Mouse (Mus musculus) neural tube, embryonic 13.5 days (tissue): ENCODE data around the gene Erv3. TPM values are rescaled to one million over a fixed set of nuclear protein-coding genes. Genes with fewer than 3 reads are reported as not detected.

Source experiments
- ATAC-seq: fragments of 200-750 bp; cut with Nextera tagmentation; 2 replicates; pipeline ENCODE4 v1.8.0; 2017; ENCODE audit warnings: low read depth, mild to moderate bottlenecking, moderate TSS enrichment, moderate library complexity
- H3K27ac ChIP-seq: fragments of 300-500 bp; sonication (generic); replicated peaks from 2 replicates; pipeline ENCODE4 v1.5.1; 2015; ENCODE audit warnings: moderate library complexity, mild to moderate bottlenecking, inconsistent platforms
- H3K27me3 ChIP-seq: fragments of 300-500 bp; sonication (generic); 2 replicates; pipeline ENCODE4 v1.6.1; 2015; ENCODE audit warnings: mild to moderate bottlenecking, inconsistent platforms
- H3K36me3 ChIP-seq: fragments of 300-500 bp; sonication (generic); 2 replicates; pipeline ENCODE4 v1.6.1; 2015; ENCODE audit warnings: mild to moderate bottlenecking, inconsistent platforms
- H3K4me1 ChIP-seq: fragments of 300-500 bp; sonication (generic); replicated peaks from 2 replicates; pipeline ENCODE4 v1.6.1; 2015; ENCODE audit warnings: inconsistent platforms
- H3K4me2 ChIP-seq: fragments of 300-500 bp; sonication (generic); 2 replicates; pipeline ENCODE4 v1.6.1; 2015; ENCODE audit warnings: inconsistent platforms, mild to moderate bottlenecking, moderate library complexity
- H3K4me3 ChIP-seq: fragments of 300-500 bp; sonication (generic); 2 replicates; pipeline ENCODE4 v1.5.1; 2015; ENCODE audit warnings: mild to moderate bottlenecking, inconsistent platforms
- H3K9ac ChIP-seq: fragments of 300-500 bp; sonication (generic); 2 replicates; pipeline ENCODE4 v1.6.1; 2015; ENCODE audit warnings: moderate library complexity, mild to moderate bottlenecking, inconsistent platforms
- H3K9me3 ChIP-seq: fragments of 300-500 bp; sonication (generic); 2 replicates; pipeline ENCODE4 v1.6.1; 2016; ENCODE audit warnings: inconsistent platforms
- WGBS: fragments of 180-500 bp; shearing (Covaris S2); methylation state at CpG from one replicate; pipeline ENCODE4 v1.1.7; 2015; 5-methylcytosine and 5-hydroxymethylcytosine counted together
- polyA plus RNA-seq: library from polyadenylated mRNA; unstranded; fragments of >200 nt; fragmentation: Nextera tagmentation; extraction: Ambion mirVana; gene quantifications from 2 replicates; pipeline ENCODE4 v1.2.1, GENCODE M21; 2015

Gene Erv3
- 0.07 TPM in 1 of 2 replicates, not detected in the other for polyA plus RNA-seq

GRCm38 (mm10) chr2:131859721-131860120, at the start of gene Erv3:
Gene Erv3 (minus strand): TSS chr2:131859747.
- Histone ChIP-seq H3K4me3 (no peak within 1 kb of the TSS), H3K4me2 (no peak within 1 kb of the TSS), H3K4me1 (peaks cover 14% of the 10 kb centered on the region), H3K27me3 (no peaks in the 10 kb centered on the region), H3K36me3 (no peaks in the 10 kb centered on the region), H3K9me3 (no peaks in the 10 kb centered on the region), H3K27ac (no peak within 1 kb of the TSS), H3K9ac (no peak within 1 kb of the TSS)
- 91% methylated on average over 5 of the region's 5 CpGs for WGBS
- ATAC-seq: no peak

GRCm38 (mm10) chr2:131908906-131909305, 49.4 kb upstream of the Erv3 start:
- H3K36me3 ChIP-seq: 0 out of 2 replicates have a peak, but pooled peaks cover 5% of the 10 kb centered on the region
- no peak overlapping the region for H3K27ac ChIP-seq
- no peak for ATAC-seq
- H3K9ac ChIP-seq: no peak overlapping the region
- H3K4me2 ChIP-seq: peak overlapping the region; percentile 64
- peaks cover 39% of the 10 kb centered on the region for H3K4me1 ChIP-seq
- H3K4me3 ChIP-seq: 0 out of 2 replicates have a peak overlapping the region, but pooled peaks have one; percentile 66
- no peaks in the 10 kb centered on the region for H3K27me3 ChIP-seq
- no peaks in the 10 kb centered on the region for H3K9me3 ChIP-seq
- WGBS: 67% methylated on average over 1 of the region's 1 CpGs

DNA sequence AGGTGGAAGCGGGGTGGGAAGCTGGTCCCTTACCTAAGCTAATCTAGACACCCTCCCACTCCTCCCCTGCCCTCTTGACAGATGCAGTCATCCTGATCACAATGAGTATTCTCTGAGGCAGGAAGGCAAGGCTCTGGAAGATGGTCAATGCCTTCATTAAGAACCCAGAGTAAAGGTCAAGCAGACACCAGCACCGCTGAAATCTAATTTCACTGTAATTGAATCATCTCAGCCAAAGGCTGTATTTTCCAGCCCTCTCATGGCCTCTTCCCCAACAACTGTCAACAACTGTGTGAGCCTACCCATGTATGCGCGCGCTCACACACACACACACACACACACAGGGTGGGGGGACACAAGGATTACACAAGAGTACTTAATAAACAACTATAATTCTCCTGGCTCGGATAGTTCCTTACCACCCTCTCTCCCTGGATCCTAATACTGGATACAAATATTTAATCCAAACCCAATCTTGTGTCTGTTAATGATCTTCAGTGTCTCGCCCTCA, 48.9 kb upstream of the Erv3 start:
- Histone ChIP-seq H3K9ac (no peak overlapping the region), H3K4me1 (peaks cover 34% of the 10 kb centered on the region), H3K9me3 (no peaks in the 10 kb centered on the region), H3K27me3 (no peaks in the 10 kb centered on the region), H3K36me3 (no peaks in the 10 kb centered on the region), H3K27ac (no peak overlapping the region), H3K4me2 (no peak overlapping the region), H3K4me3 (no peak overlapping the region)
- 76% methylated on average over 7 of the region's 7 CpGs for WGBS
- no peak for ATAC-seq

DNA sequence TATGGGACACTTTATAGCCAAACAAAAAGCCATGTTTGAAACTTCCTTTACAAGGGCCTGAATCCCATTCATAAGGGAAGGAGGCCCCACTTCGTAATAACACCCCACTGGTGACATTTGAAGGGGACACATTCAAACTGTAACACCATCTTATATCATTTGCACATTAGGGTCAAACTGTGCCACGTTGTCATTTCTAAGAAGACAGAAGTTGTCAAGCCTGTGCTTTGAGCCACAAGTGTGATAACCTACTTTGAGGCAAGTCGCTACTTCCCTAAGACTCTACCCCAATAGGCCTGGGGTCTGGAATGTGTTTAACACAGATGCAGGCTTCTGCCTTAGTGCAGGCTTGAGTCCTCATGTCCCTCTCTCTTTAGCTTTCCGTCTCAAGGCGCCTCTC, 47.8 kb upstream of the Erv3 start:
- no peak overlapping the region for H3K9ac ChIP-seq
- peaks cover 25% of the 10 kb centered on the region for H3K4me1 ChIP-seq
- H3K27ac ChIP-seq: no peak overlapping the region
- WGBS: 86% methylated on average over 5 of the region's 5 CpGs
- no peak overlapping the region for H3K4me2 ChIP-seq
- ATAC-seq: no peak
- no peaks in the 10 kb centered on the region for H3K9me3 ChIP-seq
- H3K4me3 ChIP-seq: no peak overlapping the region
- H3K36me3 ChIP-seq: no peaks in the 10 kb centered on the region
- no peaks in the 10 kb centered on the region for H3K27me3 ChIP-seq

- Histone ChIP-seq H3K4me2 (no peak overlapping the region), H3K36me3 (no peaks in the 10 kb centered on the region), H3K4me1 (peaks cover 20% of the 10 kb centered on the region), H3K9me3 (no peaks in the 10 kb centered on the region), H3K27me3 (no peaks in the 10 kb centered on the region), H3K4me3 (no peak overlapping the region), H3K9ac (no peak overlapping the region), H3K27ac (no peak overlapping the region)
- WGBS: 84% methylated on average over 1 of the region's 1 CpGs
- no peak for ATAC-seq
Observed at GRCm38 (mm10) chr2:131906846-131907245, 47.3 kb upstream of the Erv3 start.

DNA sequence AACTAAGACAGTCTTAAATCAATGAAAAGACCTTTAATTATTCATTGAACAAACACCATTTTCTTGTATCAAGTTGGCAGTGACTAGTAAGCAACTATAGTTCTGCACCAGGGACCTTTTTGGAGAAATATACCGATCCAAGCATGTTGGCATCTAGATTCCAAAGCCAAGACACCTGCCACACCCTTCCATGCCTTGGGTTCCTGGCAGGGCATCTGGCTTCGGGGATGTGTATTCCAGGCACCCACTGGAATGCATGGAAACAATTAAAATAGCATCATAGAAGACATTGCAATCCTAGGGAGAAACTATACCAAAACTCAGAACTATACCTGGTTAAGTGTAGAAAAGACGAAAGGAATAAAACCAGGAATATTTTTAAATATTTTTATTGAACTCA, 46.7 kb upstream of the Erv3 start:
- Histone ChIP-seq H3K4me1 (peaks cover 14% of the 10 kb centered on the region), H3K9me3 (no peaks in the 10 kb centered on the region), H3K9ac (no peak overlapping the region), H3K4me3 (no peak overlapping the region), H3K36me3 (no peaks in the 10 kb centered on the region), H3K4me2 (no peak overlapping the region), H3K27me3 (no peaks in the 10 kb centered on the region), H3K27ac (no peak overlapping the region)
- WGBS: 93% methylated on average over 3 of the region's 3 CpGs
- ATAC-seq: no peak

- 73% methylated on average over 6 of the region's 6 CpGs for WGBS
- H3K27me3 ChIP-seq: no peaks in the 10 kb centered on the region
- no peak overlapping the region for H3K4me3 ChIP-seq
- no peak overlapping the region for H3K27ac ChIP-seq
- ATAC-seq: no peak
- no peak overlapping the region for H3K4me2 ChIP-seq
- peaks cover 9% of the 10 kb centered on the region for H3K4me1 ChIP-seq
- no peak overlapping the region for H3K9ac ChIP-seq
- no peaks in the 10 kb centered on the region for H3K36me3 ChIP-seq
- no peaks in the 10 kb centered on the region for H3K9me3 ChIP-seq
Observed at GRCm38 (mm10) chr2:131905776-131906175, 46.2 kb upstream of the Erv3 start.

DNA sequence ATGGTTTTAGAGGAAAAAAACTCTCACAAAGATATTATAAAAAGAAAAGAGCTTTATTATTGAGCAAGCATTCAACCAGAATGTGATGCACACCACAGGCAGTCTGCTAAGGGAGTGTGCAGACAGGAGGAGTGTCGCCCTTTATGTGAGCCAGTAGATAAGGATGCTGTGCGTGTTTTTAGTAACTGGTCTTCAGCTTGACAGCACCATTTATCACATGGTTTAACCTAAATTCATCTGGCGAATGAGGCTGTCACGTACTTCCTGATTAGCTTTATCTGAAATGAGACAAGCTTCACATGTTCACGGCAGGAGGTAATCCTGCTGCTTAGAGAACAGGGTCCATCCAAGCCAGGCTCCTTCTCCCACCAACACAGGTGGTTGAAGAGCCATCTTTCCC, 45.5 kb upstream of the Erv3 start:
- H3K4me1 ChIP-seq: peaks cover 6% of the 10 kb centered on the region
- no peak overlapping the region for H3K27ac ChIP-seq
- H3K9ac ChIP-seq: no peak overlapping the region
- ATAC-seq: no peak
- WGBS: 77% methylated on average over 5 of the region's 5 CpGs
- H3K4me3 ChIP-seq: no peak overlapping the region
- H3K4me2 ChIP-seq: no peak overlapping the region
- H3K27me3 ChIP-seq: no peaks in the 10 kb centered on the region
- no peaks in the 10 kb centered on the region for H3K36me3 ChIP-seq
- no peaks in the 10 kb centered on the region for H3K9me3 ChIP-seq

- WGBS: 57% methylated on average over 8 of the region's 8 CpGs
Observed at GRCm38 (mm10) chr2:131902867-131903266, 43.3 kb upstream of the Erv3 start.

GRCm38 (mm10) chr2:131902423-131902822, 42.9 kb upstream of the Erv3 start:
- Histone ChIP-seq H3K27me3 (no peaks in the 10 kb centered on the region), H3K4me1 (no peaks in the 10 kb centered on the region), H3K4me3 (no peak overlapping the region), H3K36me3 (no peaks in the 10 kb centered on the region), H3K9ac (no peak overlapping the region), H3K27ac (no peak overlapping the region), H3K4me2 (no peak overlapping the region), H3K9me3 (no peaks in the 10 kb centered on the region)
- no peak for ATAC-seq
- 52% methylated on average over 1 of the region's 3 CpGs for WGBS

More at GRCm38 (mm10) chr2:131902867-131903266, 43.3 kb upstream of the Erv3 start:
- H3K4me3 ChIP-seq: no peak overlapping the region
- ATAC-seq: no peak
- no peak overlapping the region for H3K4me2 ChIP-seq
- H3K9ac ChIP-seq: no peak overlapping the region
- H3K9me3 ChIP-seq: no peaks in the 10 kb centered on the region
- no peaks in the 10 kb centered on the region for H3K36me3 ChIP-seq
- no peaks in the 10 kb centered on the region for H3K4me1 ChIP-seq
- H3K27ac ChIP-seq: no peak overlapping the region
- no peaks in the 10 kb centered on the region for H3K27me3 ChIP-seq

DNA sequence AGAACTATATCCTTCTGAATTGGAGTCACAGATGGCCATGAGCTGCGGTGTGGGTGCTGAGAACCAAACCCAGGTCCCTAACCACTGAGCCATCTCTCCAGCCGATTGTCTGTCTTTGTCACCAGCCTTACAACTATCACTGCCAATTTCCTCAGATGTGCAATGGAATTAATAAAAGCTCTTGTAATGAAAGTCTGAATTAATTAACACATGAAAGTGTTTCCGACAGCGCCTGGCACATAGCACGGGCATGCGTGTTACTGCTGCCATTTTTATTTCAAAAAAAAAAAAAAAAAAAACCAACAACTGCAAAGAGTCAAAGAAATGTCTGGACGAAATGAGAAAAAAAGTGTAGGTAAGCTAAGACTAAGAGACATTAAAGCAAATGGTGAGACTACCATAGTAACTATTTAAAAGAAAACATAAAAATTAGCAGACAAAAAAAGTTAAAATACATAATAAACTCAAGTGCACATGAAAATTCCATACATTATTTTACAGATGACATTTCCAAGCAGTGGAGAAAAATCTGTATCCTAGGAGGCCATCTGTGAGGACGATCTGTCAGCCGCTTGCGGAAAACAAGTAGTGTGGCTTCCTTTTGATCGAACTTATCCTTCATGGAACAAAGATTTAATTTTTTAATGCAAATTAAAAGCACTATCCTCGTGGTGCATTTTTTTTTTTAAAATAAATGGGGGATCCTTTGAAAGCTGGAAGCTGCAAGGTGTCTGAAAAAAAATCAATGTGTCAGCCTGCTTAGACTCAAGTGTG, 38.0 kb upstream of the Erv3 start:
- WGBS: 88% methylated on average over 12 of the region's 12 CpGs

DNA sequence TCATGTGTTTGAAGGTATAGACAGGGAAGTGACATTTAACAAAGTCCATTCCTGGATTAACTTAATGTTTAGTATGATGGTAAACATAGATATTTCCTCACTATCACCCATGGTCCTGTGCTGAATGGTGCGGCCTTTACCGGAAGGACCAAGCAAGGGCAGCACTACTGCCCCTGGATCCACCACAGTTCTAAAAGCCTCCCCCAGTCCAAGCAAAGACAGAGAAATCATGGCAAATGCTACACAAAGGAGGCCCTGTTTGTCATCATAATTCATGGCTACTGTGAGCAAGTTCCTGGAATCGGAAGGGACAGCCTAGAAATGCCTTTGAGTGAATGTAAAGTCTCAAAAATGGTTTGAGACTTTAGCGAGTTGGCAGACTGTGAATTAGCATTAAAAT, 36.5 kb upstream of the Erv3 start:
- Histone ChIP-seq H3K9me3 (no peaks in the 10 kb centered on the region), H3K27me3 (no peaks in the 10 kb centered on the region), H3K36me3 (no peaks in the 10 kb centered on the region), H3K27ac (no peak overlapping the region), H3K4me2 (no peak overlapping the region), H3K4me1 (peaks cover 5% of the 10 kb centered on the region; the same call in 1 of the 2 replicates), H3K4me3 (no peak overlapping the region), H3K9ac (no peak overlapping the region)
- 81% methylated on average over 4 of the region's 4 CpGs for WGBS
- no peak for ATAC-seq

More for the DNA sequence above, 38.0 kb upstream of the Erv3 start:
- H3K36me3 ChIP-seq: no peaks in the 10 kb centered on the region
- H3K27ac ChIP-seq: no peak overlapping the region
- ATAC-seq: no peak
- H3K27me3 ChIP-seq: no peaks in the 10 kb centered on the region
- no peak overlapping the region for H3K4me2 ChIP-seq
- no peak overlapping the region for H3K4me3 ChIP-seq
- no peaks in the 10 kb centered on the region for H3K4me1 ChIP-seq
- no peaks in the 10 kb centered on the region for H3K9me3 ChIP-seq
- H3K9ac ChIP-seq: no peak overlapping the region
